Mouse (Mus musculus) forebrain, postnatal 0 days (tissue): ENCODE results near the gene Ssu72. TPM values are rescaled to one million over a fixed set of nuclear protein-coding genes. Genes with fewer than 3 reads are reported as not detected.

ENCODE experiments used
- ATAC-seq: fragments of 200-750 bp; cut with Nextera tagmentation; 2 replicates; pipeline ENCODE4 v1.8.0; 2017; ENCODE audit warnings: mild to moderate bottlenecking, moderate library complexity
- DNase-seq: peaks from one replicate; pipeline ENCODE4 v3.0.0-alpha.2; 2015
- H3K27ac ChIP-seq: fragments of 300-500 bp; sonication (generic); 2 replicates; pipeline ENCODE4 v1.5.1; 2014; ENCODE audit warnings: low read depth, mild to moderate bottlenecking, antibody characterized with exemption, low read length, moderate library complexity, mixed read lengths
- H3K27me3 ChIP-seq: fragments of 300-500 bp; sonication (generic); 2 replicates; pipeline ENCODE4 v1.6.1; 2014; ENCODE audit warnings: mild to moderate bottlenecking, low read length, mixed read lengths; ENCODE audit not compliant: insufficient read depth
- H3K36me3 ChIP-seq: fragments of 300-500 bp; sonication (generic); 2 replicates; pipeline ENCODE4 v1.6.1; 2014; ENCODE audit warnings: mild to moderate bottlenecking, moderate library complexity; ENCODE audit not compliant: insufficient read depth
- H3K4me1 ChIP-seq: fragments of 300-500 bp; sonication (generic); 2 replicates; pipeline ENCODE4 v1.6.1; 2014; ENCODE audit warnings: antibody characterized with exemption; ENCODE audit not compliant: insufficient read depth
- H3K4me2 ChIP-seq: fragments of 300-500 bp; sonication (generic); 2 replicates; pipeline ENCODE4 v1.6.1; 2014; ENCODE audit warnings: low read depth, mild to moderate bottlenecking, moderate library complexity
- H3K4me3 ChIP-seq: fragments of 300-500 bp; sonication (generic); 2 replicates; pipeline ENCODE4 v1.5.1; 2014; ENCODE audit warnings: low read depth, low read length, mixed read lengths
- H3K9ac ChIP-seq: fragments of 300-500 bp; sonication (generic); 2 replicates; pipeline ENCODE4 v1.6.1; 2014; ENCODE audit warnings: mild to moderate bottlenecking
- H3K9me3 ChIP-seq: fragments of 300-500 bp; sonication (generic); 2 replicates; pipeline ENCODE4 v1.6.1; 2016; ENCODE audit warnings: low read length
- CTCF ChIP-seq: sonication (generic); IDR thresholded peaks from 2 replicates; pipeline ENCODE4 v1.5.1; 2016; ENCODE audit warnings: antibody characterized with exemption, control low read depth, low read depth
- WGBS: fragments of 180-500 bp; shearing (Covaris S2); extraction: QIAGEN DNeasy Blood & Tissue Kit; methylation state at CpG from one replicate; pipeline ENCODE4 v1.1.7; 2014; 5-methylcytosine and 5-hydroxymethylcytosine counted together
- polyA plus RNA-seq: library from polyadenylated mRNA; unstranded; fragments of >200 nt; fragmentation: Nextera tagmentation; extraction: Ambion mirVana; gene quantifications from 2 replicates; pipeline ENCODE4 v1.2.1, GENCODE M21; 2015
- total RNA-seq: library from RNA; depleted of rRNA; stranded (reverse); fragments of >200 nt; gene quantifications from 2 replicates; pipeline ENCODE4 v1.2.3, GENCODE M21; 2014; rRNA removed

The Ssu72 gene
- total and polyA plus RNA-seq, 2 experiments from 2014 or later = 103 to 164 TPM

DNA sequence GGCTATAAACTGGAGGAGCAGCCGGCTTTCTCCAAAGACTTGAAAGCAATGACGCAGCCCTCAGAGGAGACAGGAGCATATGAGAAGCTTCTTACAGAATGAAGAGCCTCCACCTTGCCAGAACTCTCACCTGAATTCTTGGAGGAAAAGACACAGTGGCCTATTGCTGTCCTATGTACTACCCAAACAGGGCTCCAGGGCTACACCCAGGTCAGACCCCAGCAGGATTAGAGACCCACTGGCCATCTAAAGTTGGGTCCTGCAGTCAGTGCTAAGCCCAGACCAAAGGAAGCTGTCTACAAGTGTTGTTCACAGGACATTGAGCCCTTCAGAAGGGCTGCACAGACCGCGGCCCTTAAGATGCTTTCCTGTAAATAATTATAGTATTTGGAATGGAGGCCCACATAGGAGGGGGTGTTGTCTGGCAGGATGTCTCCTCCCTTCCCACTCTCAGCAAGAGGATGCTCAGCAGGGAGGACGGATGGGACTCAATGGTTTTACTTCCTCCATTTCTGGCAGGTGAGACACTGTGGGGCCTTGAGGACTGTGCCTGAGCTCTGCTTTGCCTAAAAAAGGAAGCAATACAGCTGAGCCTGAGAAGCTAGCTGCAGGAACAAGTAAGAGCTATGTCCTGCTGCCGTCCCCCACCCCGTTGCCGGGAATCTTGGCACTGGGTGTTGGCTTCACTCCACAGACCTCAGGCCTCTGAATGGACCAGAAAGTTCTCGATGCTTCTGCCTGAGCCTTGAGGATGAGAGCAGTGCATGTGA lies 70.6 kb downstream of the Ssu72 start:
- no peak for TF ChIP-seq CTCF
- Histone ChIP-seq H3K27ac (peak overlapping the region; percentile 64), H3K4me3 (peak overlapping the region; percentile 43), H3K9me3 (no peaks in the 10 kb centered on the region), H3K27me3 (no peaks in the 10 kb centered on the region), H3K4me2 (peak overlapping the region; percentile 87), H3K4me1 (peaks cover 10% of the 10 kb centered on the region), H3K9ac (peak overlapping the region; percentile 51), H3K36me3 (no peaks in the 10 kb centered on the region)
- WGBS = 38% methylated on average over 9 of the region's 9 CpGs
- ATAC-seq (no peak), DNase-seq (peak; percentile 14)

DNA sequence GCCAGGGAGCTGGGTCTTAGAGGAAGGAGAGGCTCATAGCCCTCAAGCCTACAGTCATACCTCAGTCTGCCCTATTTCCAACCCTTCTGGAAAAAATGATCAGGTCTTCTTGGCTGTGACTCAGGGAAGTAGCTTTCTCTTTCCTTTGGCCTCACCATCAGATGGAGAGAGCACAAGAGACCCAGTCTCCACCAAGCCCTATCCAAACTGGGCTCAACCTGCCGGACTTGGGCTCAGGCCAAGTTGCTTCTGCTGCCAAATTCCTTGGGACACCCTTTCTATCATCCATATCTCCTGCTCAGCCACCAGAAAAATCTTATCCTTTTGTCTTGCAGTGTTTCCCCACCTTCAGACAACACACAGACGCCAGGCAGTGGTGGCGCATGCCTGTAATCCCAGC lies 71.3 kb downstream of the Ssu72 start:
- DNase-seq (no peak), ATAC-seq (no peak)
- Histone ChIP-seq H3K4me3 (no peak overlapping the region), H3K4me1 (peaks cover 10% of the 10 kb centered on the region), H3K27ac (no peak overlapping the region), H3K9me3 (no peaks in the 10 kb centered on the region), H3K9ac (no peak overlapping the region), H3K36me3 (no peaks in the 10 kb centered on the region), H3K4me2 (no peak overlapping the region), H3K27me3 (no peaks in the 10 kb centered on the region)
- WGBS = 55% methylated on average over 3 of the region's 3 CpGs
- TF ChIP-seq CTCF = no peak

- Histone ChIP-seq H3K27me3 (no peaks in the 10 kb centered on the region), H3K27ac (no peak overlapping the region)
Observed at GRCm38 (mm10) chr4:155776704-155777335, 72.2 kb downstream of the Ssu72 start.

GRCm38 (mm10) chr4:155777816-155778215 lies 73.2 kb downstream of the Ssu72 start:
- Histone ChIP-seq H3K9ac (no peak overlapping the region), H3K4me1 (peaks cover 10% of the 10 kb centered on the region), H3K27ac (no peak overlapping the region), H3K9me3 (no peaks in the 10 kb centered on the region), H3K27me3 (no peaks in the 10 kb centered on the region), H3K4me2 (no peak overlapping the region), H3K4me3 (no peak overlapping the region), H3K36me3 (no peaks in the 10 kb centered on the region)
- 85% methylated on average over 2 of the region's 2 CpGs for WGBS
- ATAC-seq = no peak
- DNase-seq = no peak
- no peak for TF ChIP-seq CTCF

More at GRCm38 (mm10) chr4:155776704-155777335, 72.2 kb downstream of the Ssu72 start:
- no peak for DNase-seq
- H3K4me3 ChIP-seq = no peak overlapping the region
- H3K4me2 ChIP-seq = no peak overlapping the region
- no peaks in the 10 kb centered on the region for H3K9me3 ChIP-seq
- no peak for TF ChIP-seq CTCF
- H3K36me3 ChIP-seq = no peaks in the 10 kb centered on the region
- peaks cover 10% of the 10 kb centered on the region for H3K4me1 ChIP-seq
- no peak for ATAC-seq
- 71% methylated on average over 2 of the region's 2 CpGs for WGBS
- H3K9ac ChIP-seq = no peak overlapping the region

- ATAC-seq (no peak), DNase-seq (no peak)
- no peak overlapping the region for H3K4me2 ChIP-seq
- 84% methylated on average over 4 of the region's 4 CpGs for WGBS
- no peak for TF ChIP-seq CTCF
- no peak overlapping the region for H3K9ac ChIP-seq
- no peak overlapping the region for H3K4me3 ChIP-seq
- H3K36me3 ChIP-seq = no peaks in the 10 kb centered on the region
- H3K9me3 ChIP-seq = no peaks in the 10 kb centered on the region
- H3K27ac ChIP-seq = no peak overlapping the region
- no peaks in the 10 kb centered on the region for H3K27me3 ChIP-seq
- peaks cover 11% of the 10 kb centered on the region for H3K4me1 ChIP-seq
Observed at GRCm38 (mm10) chr4:155779498-155779897, 74.9 kb downstream of the Ssu72 start.

DNA sequence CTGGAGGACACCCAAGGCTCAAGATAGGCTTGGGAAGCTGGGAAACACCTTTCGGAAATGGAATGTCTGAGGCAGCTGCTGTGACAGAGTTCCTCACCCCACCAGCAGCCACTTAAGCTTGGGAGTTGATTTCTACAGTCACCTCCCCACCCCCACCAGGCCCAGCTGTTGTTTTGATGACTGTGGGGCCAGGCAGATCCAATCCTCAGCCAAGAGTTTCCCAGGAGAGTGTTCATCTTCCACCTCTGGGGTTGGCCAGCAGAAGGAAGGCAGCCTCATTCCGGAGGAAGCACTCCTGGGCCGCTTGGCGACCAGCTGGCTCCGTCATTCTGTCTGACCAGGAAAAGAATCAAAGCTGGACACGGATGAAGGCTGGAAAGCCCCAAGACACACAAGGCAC lies 76.3 kb downstream of the Ssu72 start:
- no peak for ATAC-seq
- DNase-seq = no peak
- 50% methylated on average over 6 of the region's 6 CpGs for WGBS
- Histone ChIP-seq H3K9ac (no peak overlapping the region), H3K9me3 (no peaks in the 10 kb centered on the region), H3K4me2 (no peak overlapping the region), H3K27me3 (no peaks in the 10 kb centered on the region), H3K4me3 (no peak overlapping the region), H3K36me3 (no peaks in the 10 kb centered on the region), H3K4me1 (peaks cover 2% of the 10 kb centered on the region; the same call in 1 of the 2 replicates), H3K27ac (no peak overlapping the region)
- no peak for TF ChIP-seq CTCF

Other genes starting within 250 kb of the Ssu72 start
- 0.52 TPM in 1 of 2 replicates, not detected in the other for gene Tmem52, start 235.7 kb upstream of the Ssu72 start, total RNA-seq
- 0.23 and 0.29 TPM in 2 replicates for gene Tmem52, start 235.7 kb upstream of the Ssu72 start, polyA plus RNA-seq
- gene Gnb1, start 213.4 kb upstream of the Ssu72 start, total RNA-seq = 252 and 268 TPM in 2 replicates
- 1,233 and 1,420 TPM in 2 replicates for gene Gnb1, start 213.4 kb upstream of the Ssu72 start, polyA plus RNA-seq
- 86.0 and 89.7 TPM in 2 replicates for gene Nadk, start 142.4 kb upstream of the Ssu72 start, total RNA-seq
- 66.4 and 66.7 TPM in 2 replicates for gene Nadk, start 142.4 kb upstream of the Ssu72 start, polyA plus RNA-seq
- gene Slc35e2, start 103.4 kb upstream of the Ssu72 start, total RNA-seq = 39.9 and 49.2 TPM in 2 replicates
- gene Slc35e2, start 103.4 kb upstream of the Ssu72 start, polyA plus RNA-seq = 8.6 and 10.5 TPM in 2 replicates
- 20.7 and 21.8 TPM in 2 replicates for gene Cdk11b, start 79.9 kb upstream of the Ssu72 start, total RNA-seq
- 48.7 and 64.7 TPM in 2 replicates for gene Cdk11b, start 79.9 kb upstream of the Ssu72 start, polyA plus RNA-seq
- gene Gm10563, start 59.4 kb upstream of the Ssu72 start, total RNA-seq = not detected in 2 replicates
- not detected in 2 replicates for gene Gm10563, start 59.4 kb upstream of the Ssu72 start, polyA plus RNA-seq
- gene Mmp23, start 51.4 kb upstream of the Ssu72 start, total RNA-seq = 6.0 TPM in 2 replicates
- 2.5 and 2.9 TPM in 2 replicates for gene Mmp23, start 51.4 kb upstream of the Ssu72 start, polyA plus RNA-seq
- gene Mib2, start 35.6 kb upstream of the Ssu72 start, total RNA-seq = 98.0 and 116 TPM in 2 replicates
- gene Mib2, start 35.6 kb upstream of the Ssu72 start, polyA plus RNA-seq = 42.9 and 46.5 TPM in 2 replicates
- 31.9 and 33.5 TPM in 2 replicates for gene Fndc10, start 10.5 kb upstream of the Ssu72 start, total RNA-seq
- 20.4 and 24.6 TPM in 2 replicates for gene Fndc10, start 10.5 kb upstream of the Ssu72 start, polyA plus RNA-seq
- 43.4 and 55.2 TPM in 2 replicates for gene Tmem240, start 30.0 kb downstream of the Ssu72 start, total RNA-seq
- 19.1 and 23.8 TPM in 2 replicates for gene Tmem240, start 30.0 kb downstream of the Ssu72 start, polyA plus RNA-seq
- gene Atad3a, start 56.3 kb downstream of the Ssu72 start, total RNA-seq = 72.3 and 79.2 TPM in 2 replicates
- 61.3 and 68.6 TPM in 2 replicates for gene Atad3a, start 56.3 kb downstream of the Ssu72 start, polyA plus RNA-seq
- gene Vwa1, start 69.9 kb downstream of the Ssu72 start, total RNA-seq = 27.9 and 29.6 TPM in 2 replicates
- gene Vwa1, start 69.9 kb downstream of the Ssu72 start, polyA plus RNA-seq = 22.9 and 24.8 TPM in 2 replicates
- 0.14 and 0.38 TPM in 2 replicates for gene Tmem88b, start 81.1 kb downstream of the Ssu72 start, total RNA-seq
- 0.24 and 0.38 TPM in 2 replicates for gene Tmem88b, start 81.1 kb downstream of the Ssu72 start, polyA plus RNA-seq
- not detected in 2 replicates for gene Ankrd65, start 85.6 kb downstream of the Ssu72 start, total RNA-seq
- not detected in 2 replicates for gene Ankrd65, start 85.6 kb downstream of the Ssu72 start, polyA plus RNA-seq
- 134 and 220 TPM in 2 replicates for gene Mrpl20, start 98.1 kb downstream of the Ssu72 start, total RNA-seq
- gene Mrpl20, start 98.1 kb downstream of the Ssu72 start, polyA plus RNA-seq = 304 and 396 TPM in 2 replicates
- gene Ccnl2, start 107.7 kb downstream of the Ssu72 start, total RNA-seq = 112 and 113 TPM in 2 replicates
- 48.3 and 68.3 TPM in 2 replicates for gene Ccnl2, start 107.7 kb downstream of the Ssu72 start, polyA plus RNA-seq
- gene Aurkaip1, start 126.5 kb downstream of the Ssu72 start, total RNA-seq = 90.9 and 93.0 TPM in 2 replicates
- gene Aurkaip1, start 126.5 kb downstream of the Ssu72 start, polyA plus RNA-seq = 148 and 183 TPM in 2 replicates
- gene Mxra8, start 134.9 kb downstream of the Ssu72 start, total RNA-seq = 19.5 and 35.9 TPM in 2 replicates
- 25.0 and 30.5 TPM in 2 replicates for gene Mxra8, start 134.9 kb downstream of the Ssu72 start, polyA plus RNA-seq
- 118 and 120 TPM in 2 replicates for gene Dvl1, start 142.6 kb downstream of the Ssu72 start, total RNA-seq
- 15.1 and 16.3 TPM in 2 replicates for gene Dvl1, start 142.6 kb downstream of the Ssu72 start, polyA plus RNA-seq
- 0.54 and 0.67 TPM in 2 replicates for gene Tas1r3, start 158.6 kb downstream of the Ssu72 start, total RNA-seq
- gene Tas1r3, start 158.6 kb downstream of the Ssu72 start, polyA plus RNA-seq = 0.14 and 0.22 TPM in 2 replicates
- 12.7 and 19.8 TPM in 2 replicates for gene Cptp, start 164.6 kb downstream of the Ssu72 start, total RNA-seq
- 18.7 and 22.8 TPM in 2 replicates for gene Cptp, start 164.6 kb downstream of the Ssu72 start, polyA plus RNA-seq
- gene Ints11, start 164.7 kb downstream of the Ssu72 start, total RNA-seq = 47.7 and 63.8 TPM in 2 replicates
- 58.8 and 59.8 TPM in 2 replicates for gene Ints11, start 164.7 kb downstream of the Ssu72 start, polyA plus RNA-seq
- 65.4 and 69.5 TPM in 2 replicates for gene Pusl1, start 187.0 kb downstream of the Ssu72 start, total RNA-seq
- gene Pusl1, start 187.0 kb downstream of the Ssu72 start, polyA plus RNA-seq = 56.5 and 59.0 TPM in 2 replicates
- 116 and 147 TPM in 2 replicates for gene Acap3, start 187.0 kb downstream of the Ssu72 start, total RNA-seq
- gene Acap3, start 187.0 kb downstream of the Ssu72 start, polyA plus RNA-seq = 84.2 and 95.3 TPM in 2 replicates
- gene Ube2j2, start 239.0 kb downstream of the Ssu72 start, total RNA-seq = 80.3 and 84.7 TPM in 2 replicates
- 138 and 163 TPM in 2 replicates for gene Ube2j2, start 239.0 kb downstream of the Ssu72 start, polyA plus RNA-seq